Mouse (Mus musculus): ENCODE data around the gene Xkr8.

- TF ChIP-seq EP300 (optimal IDR thresholded peaks at IDR 0.05) (no peak), CTCF (IDR thresholded peaks at IDR 0.05; ENCODE audit: low read depth) (no peak)
Observed at GRCm38 (mm10) chr4:132748778-132749177, 16.4 kb upstream of the Xkr8 start.

All from stomach, postnatal 0 days (tissue).